Mouse (Mus musculus): ENCODE measurements around the gene Gpr176. TPM values are rescaled to one million over a fixed set of nuclear protein-coding genes. Genes with fewer than 3 reads are reported as not detected.

The Gpr176 gene
- polyA plus RNA-seq, 1 experiment from 2014 or later, result 9.1 TPM

DNA sequence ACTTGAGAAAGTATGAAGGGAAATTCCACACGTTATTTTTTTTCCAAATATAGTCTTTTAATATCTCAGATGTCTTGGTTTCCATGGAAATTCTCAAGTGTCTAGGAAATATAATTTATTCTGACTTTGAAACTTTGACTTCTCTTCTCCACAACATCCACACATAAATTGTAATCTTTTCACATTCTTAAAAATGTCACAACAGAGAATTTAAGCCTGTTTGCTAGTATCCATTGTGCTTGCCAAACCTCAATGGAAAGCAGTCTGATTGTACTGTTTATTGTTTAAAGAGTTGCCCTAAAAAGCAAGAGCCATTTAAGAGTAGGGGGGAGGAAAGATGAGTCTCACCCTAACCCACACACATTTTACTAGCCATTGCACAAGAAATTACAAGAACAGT is 1.4 kb downstream of the Gpr176 start:
- no peaks in the 10 kb centered on the region for H3K9me3 ChIP-seq (replicated peaks)
- no peak overlapping the region; the same call in 1 of the 2 replicates for H3K4me3 ChIP-seq (replicated peaks)
- H3K4me2 ChIP-seq, result peak overlapping the region; percentile 98
- no peaks in the 10 kb centered on the region for H3K36me3 ChIP-seq
- peaks cover 19% of the 10 kb centered on the region for H3K4me1 ChIP-seq
- no peak overlapping the region for H3K27ac ChIP-seq (replicated peaks)
- no peak overlapping the region for H3K9ac ChIP-seq (replicated peaks)
- WGBS, result 56% methylated on average over 1 of the region's 1 CpGs
- no peak for ATAC-seq (ENCODE audit: low FRiP score)
- peaks cover 13% of the 10 kb centered on the region for H3K27me3 ChIP-seq (replicated peaks)

DNA sequence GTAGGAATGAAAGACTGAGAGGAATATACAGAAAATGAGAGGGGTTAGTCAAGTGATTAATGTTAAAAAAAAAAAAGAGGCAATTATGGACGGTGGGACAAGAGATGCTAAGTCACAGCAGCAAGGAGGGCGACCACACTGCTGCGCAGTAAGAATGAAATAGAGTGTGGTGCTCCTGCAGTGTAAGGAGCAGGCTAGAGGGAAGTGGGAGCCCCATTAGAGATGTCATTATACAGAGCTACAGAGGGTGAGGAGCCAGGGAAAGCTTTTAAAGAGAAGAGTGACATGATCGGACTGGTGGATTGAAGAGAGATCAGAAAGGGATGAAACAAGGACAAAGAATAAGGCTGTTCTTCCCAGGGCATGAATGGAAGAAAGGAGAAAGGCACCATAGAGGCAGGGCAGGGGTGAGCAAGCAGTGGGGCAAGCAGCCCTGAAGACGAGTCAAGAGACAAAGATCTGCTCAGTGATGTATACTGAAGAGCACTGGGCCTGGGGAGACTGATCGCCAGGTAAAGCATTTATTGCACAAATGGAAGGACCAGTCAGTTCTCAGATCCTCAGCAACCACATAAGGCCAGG is 18.0 kb downstream of the Gpr176 start:
- no peaks in the 10 kb centered on the region for H3K36me3 ChIP-seq
- no peaks in the 10 kb centered on the region for H3K9me3 ChIP-seq (replicated peaks)
- H3K4me1 ChIP-seq, result 0 out of 2 replicates have a peak, but pooled peaks cover 2% of the 10 kb centered on the region
- H3K9ac ChIP-seq (replicated peaks), result no peak overlapping the region; the same call in 1 of the 2 replicates
- ATAC-seq (ENCODE audit: low FRiP score), result no peak
- H3K27me3 ChIP-seq (replicated peaks), result no peaks in the 10 kb centered on the region
- H3K27ac ChIP-seq (replicated peaks), result no peak overlapping the region
- WGBS, result 63% methylated on average over 6 of the region's 6 CpGs
- H3K4me3 ChIP-seq (replicated peaks), result no peak overlapping the region
- no peak overlapping the region for H3K4me2 ChIP-seq

DNA sequence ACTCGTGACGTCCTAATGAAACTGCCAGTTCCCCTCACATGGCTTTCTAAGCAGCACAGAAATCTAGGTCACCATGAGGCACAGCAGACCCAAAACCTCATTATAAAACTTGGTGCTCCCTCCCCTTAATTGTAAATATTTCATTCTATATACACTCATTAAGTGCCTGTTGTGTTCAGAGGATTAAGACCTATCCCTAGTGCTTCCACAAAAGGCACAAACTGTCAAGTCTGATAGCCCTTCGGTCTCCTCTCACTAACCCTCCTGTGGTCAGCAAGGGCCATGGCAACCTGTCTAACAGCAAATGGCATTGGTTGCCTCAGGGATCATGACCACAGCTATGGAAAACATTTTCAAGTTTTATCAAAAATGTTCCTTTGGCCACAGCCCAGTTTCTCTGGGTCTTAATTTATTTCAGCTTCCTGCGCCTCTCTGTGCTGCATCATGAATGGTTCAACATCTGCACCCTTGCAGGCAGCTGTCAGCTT is 19.3 kb downstream of the Gpr176 start:
- Histone ChIP-seq H3K9me3 (replicated peaks) (no peaks in the 10 kb centered on the region), H3K4me1 (0 out of 2 replicates have a peak, but pooled peaks cover 2% of the 10 kb centered on the region), H3K27me3 (replicated peaks) (no peaks in the 10 kb centered on the region), H3K4me2 (no peak overlapping the region), H3K9ac (replicated peaks) (no peak overlapping the region), H3K36me3 (no peaks in the 10 kb centered on the region), H3K27ac (replicated peaks) (no peak overlapping the region), H3K4me3 (replicated peaks) (no peak overlapping the region)
- WGBS, result 63% methylated on average over 4 of the region's 4 CpGs
- ATAC-seq (ENCODE audit: low FRiP score), result no peak

DNA sequence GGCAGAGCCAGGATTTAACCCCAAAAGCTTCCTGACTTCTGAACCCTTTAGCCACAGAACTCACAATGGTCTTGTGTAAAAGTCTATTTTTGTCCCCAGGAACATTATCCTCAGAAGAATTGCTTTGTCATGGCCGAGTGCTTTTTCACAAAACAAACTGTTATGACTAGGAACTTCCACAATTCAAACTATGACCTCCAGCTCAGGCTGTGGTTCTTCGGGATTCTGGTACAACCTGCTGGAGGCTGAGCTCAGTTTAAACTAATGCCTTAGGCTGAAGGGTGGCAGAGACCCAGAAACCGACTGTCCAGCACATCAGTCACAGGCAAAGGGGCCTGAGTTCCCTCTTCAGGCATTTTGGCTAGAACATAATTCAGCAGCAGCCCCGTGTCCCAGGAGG is 19.7 kb downstream of the Gpr176 start:
- H3K27me3 ChIP-seq (replicated peaks), result no peaks in the 10 kb centered on the region
- no peak overlapping the region for H3K27ac ChIP-seq (replicated peaks)
- no peaks in the 10 kb centered on the region for H3K36me3 ChIP-seq
- no peak overlapping the region for H3K9ac ChIP-seq (replicated peaks)
- no peak overlapping the region for H3K4me2 ChIP-seq
- H3K9me3 ChIP-seq (replicated peaks), result no peaks in the 10 kb centered on the region
- H3K4me3 ChIP-seq (replicated peaks), result no peak overlapping the region
- H3K4me1 ChIP-seq, result 0 out of 2 replicates have a peak, but pooled peaks cover 2% of the 10 kb centered on the region
- ATAC-seq (ENCODE audit: low FRiP score), result no peak
- 39% methylated on average over 4 of the region's 4 CpGs for WGBS

DNA sequence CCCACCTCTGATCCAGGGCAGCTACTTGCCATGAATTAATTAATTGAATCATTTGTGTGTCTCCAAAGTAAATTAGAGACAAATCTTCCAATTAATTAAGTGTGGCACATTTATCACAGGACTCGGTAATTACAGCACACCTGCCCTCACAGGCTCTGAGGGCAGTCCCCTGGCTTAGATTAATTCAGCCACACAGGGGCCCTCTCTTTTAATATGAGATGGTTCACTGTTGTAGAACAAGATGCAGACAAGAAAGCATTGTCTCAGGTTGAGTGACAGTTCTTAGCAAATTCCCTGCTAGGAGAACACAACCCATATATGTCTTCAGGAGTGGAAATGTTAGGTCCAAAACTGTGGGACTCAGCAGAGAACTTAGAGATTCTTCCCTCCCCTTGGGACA is 27.7 kb downstream of the Gpr176 start:
- no peak for ATAC-seq (ENCODE audit: low FRiP score)
- Histone ChIP-seq H3K4me3 (replicated peaks) (no peak overlapping the region), H3K36me3 (no peaks in the 10 kb centered on the region), H3K9me3 (replicated peaks) (no peaks in the 10 kb centered on the region), H3K9ac (replicated peaks) (no peak overlapping the region), H3K4me2 (no peak overlapping the region), H3K27ac (replicated peaks) (no peak overlapping the region), H3K27me3 (replicated peaks) (no peaks in the 10 kb centered on the region), H3K4me1 (no peaks in the 10 kb centered on the region)
- 15% methylated on average over 1 of the region's 1 CpGs for WGBS

GRCm38 (mm10) chr2:118343897-118344296 is 29.3 kb downstream of the Gpr176 start:
- no peak overlapping the region for H3K27ac ChIP-seq (replicated peaks)
- no peaks in the 10 kb centered on the region for H3K4me1 ChIP-seq
- H3K27me3 ChIP-seq (replicated peaks), result no peaks in the 10 kb centered on the region
- ATAC-seq (ENCODE audit: low FRiP score), result no peak
- no peaks in the 10 kb centered on the region for H3K36me3 ChIP-seq
- H3K9me3 ChIP-seq (replicated peaks), result no peaks in the 10 kb centered on the region
- H3K9ac ChIP-seq (replicated peaks), result no peak overlapping the region
- 74% methylated on average over 3 of the region's 3 CpGs for WGBS
- no peak overlapping the region for H3K4me2 ChIP-seq
- no peak overlapping the region for H3K4me3 ChIP-seq (replicated peaks)

- Histone ChIP-seq H3K4me1 (no peaks in the 10 kb centered on the region), H3K27me3 (replicated peaks) (no peaks in the 10 kb centered on the region), H3K36me3 (no peaks in the 10 kb centered on the region), H3K9me3 (replicated peaks) (no peaks in the 10 kb centered on the region), H3K9ac (replicated peaks) (no peak overlapping the region), H3K4me2 (no peak overlapping the region), H3K27ac (replicated peaks) (no peak overlapping the region), H3K4me3 (replicated peaks) (no peak overlapping the region)
- WGBS, result 78% methylated on average over 7 of the region's 7 CpGs
- ATAC-seq (ENCODE audit: low FRiP score), result no peak
Observed at GRCm38 (mm10) chr2:118341295-118341694, 31.9 kb downstream of the Gpr176 start.

DNA sequence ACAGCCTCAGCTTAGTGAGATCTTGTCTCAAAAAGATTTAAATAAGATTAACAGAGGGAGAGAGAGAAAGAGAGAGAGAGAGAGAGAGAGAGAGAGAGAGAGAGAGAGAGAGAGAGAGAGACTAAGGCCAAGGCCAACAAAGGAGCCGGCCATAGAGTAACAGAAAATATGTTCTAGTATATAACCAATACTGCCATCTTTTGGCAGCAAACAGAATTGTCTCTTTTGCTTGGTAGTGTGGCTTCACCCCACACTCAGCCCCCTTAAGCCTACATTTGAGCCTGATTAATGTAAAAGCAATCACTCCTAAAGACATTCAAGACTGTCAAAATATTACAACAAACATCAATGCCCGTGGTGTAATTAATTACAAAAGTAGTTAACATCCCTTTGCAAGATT is 37.1 kb downstream of the Gpr176 start:
- no peak for ATAC-seq (ENCODE audit: low FRiP score)
- no peaks in the 10 kb centered on the region for H3K9me3 ChIP-seq (replicated peaks)
- no peaks in the 10 kb centered on the region for H3K36me3 ChIP-seq
- WGBS, result 58% methylated on average over 2 of the region's 2 CpGs
- H3K4me3 ChIP-seq (replicated peaks), result no peak overlapping the region
- H3K27ac ChIP-seq (replicated peaks), result no peak overlapping the region
- H3K9ac ChIP-seq (replicated peaks), result no peak overlapping the region
- H3K27me3 ChIP-seq (replicated peaks), result no peaks in the 10 kb centered on the region
- H3K4me1 ChIP-seq, result no peaks in the 10 kb centered on the region
- no peak overlapping the region for H3K4me2 ChIP-seq

- no peak for ATAC-seq (ENCODE audit: low FRiP score)
- 72% methylated on average over 3 of the region's 5 CpGs for WGBS
Observed at GRCm38 (mm10) chr2:118322663-118323062, 50.6 kb downstream of the Gpr176 start.

GRCm38 (mm10) chr2:118321804-118322203 is 51.4 kb downstream of the Gpr176 start:
- peaks cover 9% of the 10 kb centered on the region for H3K4me1 ChIP-seq
- no peaks in the 10 kb centered on the region for H3K9me3 ChIP-seq (replicated peaks)
- WGBS, result 83% methylated on average over 4 of the region's 4 CpGs
- no peak overlapping the region for H3K4me3 ChIP-seq (replicated peaks)
- H3K27me3 ChIP-seq (replicated peaks), result no peaks in the 10 kb centered on the region
- H3K9ac ChIP-seq (replicated peaks), result no peak overlapping the region
- ATAC-seq (ENCODE audit: low FRiP score), result no peak
- no peak overlapping the region for H3K27ac ChIP-seq (replicated peaks)
- no peak overlapping the region for H3K4me2 ChIP-seq
- no peaks in the 10 kb centered on the region for H3K36me3 ChIP-seq

More at GRCm38 (mm10) chr2:118322663-118323062, 50.6 kb downstream of the Gpr176 start:
- Histone ChIP-seq H3K27ac (replicated peaks) (no peak overlapping the region), H3K27me3 (replicated peaks) (no peaks in the 10 kb centered on the region), H3K9ac (replicated peaks) (no peak overlapping the region), H3K4me2 (no peak overlapping the region), H3K36me3 (no peaks in the 10 kb centered on the region), H3K9me3 (replicated peaks) (no peaks in the 10 kb centered on the region), H3K4me1 (peaks cover 9% of the 10 kb centered on the region), H3K4me3 (replicated peaks) (no peak overlapping the region)

GRCm38 (mm10) chr2:118321094-118321493 is 52.1 kb downstream of the Gpr176 start:
- H3K27me3 ChIP-seq (replicated peaks), result no peaks in the 10 kb centered on the region
- no peaks in the 10 kb centered on the region for H3K36me3 ChIP-seq
- 57% methylated on average over 4 of the region's 4 CpGs for WGBS
- no peak overlapping the region for H3K9ac ChIP-seq (replicated peaks)
- no peak overlapping the region for H3K27ac ChIP-seq (replicated peaks)
- no peak overlapping the region for H3K4me3 ChIP-seq (replicated peaks)
- H3K4me2 ChIP-seq, result no peak overlapping the region
- no peaks in the 10 kb centered on the region for H3K9me3 ChIP-seq (replicated peaks)
- peaks cover 9% of the 10 kb centered on the region for H3K4me1 ChIP-seq
- ATAC-seq (ENCODE audit: low FRiP score), result no peak

- Histone ChIP-seq H3K9ac (replicated peaks) (no peak overlapping the region), H3K27ac (replicated peaks) (no peak overlapping the region), H3K4me2 (no peak overlapping the region), H3K4me1 (peaks cover 9% of the 10 kb centered on the region), H3K4me3 (replicated peaks) (no peak overlapping the region), H3K36me3 (no peaks in the 10 kb centered on the region), H3K27me3 (replicated peaks) (no peaks in the 10 kb centered on the region), H3K9me3 (replicated peaks) (no peaks in the 10 kb centered on the region)
- ATAC-seq (ENCODE audit: low FRiP score), result no peak
- WGBS, result 15% methylated on average over 4 of the region's 4 CpGs
Observed at GRCm38 (mm10) chr2:118320519-118320918, 52.7 kb downstream of the Gpr176 start.

Measured in neural tube, embryonic 15.5 days (tissue).